Mouse (Mus musculus) heart, adult 2 months (tissue): ENCODE measurements at regions not wholly inside any gene's neighbourhood (a gene's known extent, or its start where the extent isn't known, plus 50 kb on each side); places are given as distances from the start of the nearest gene placed in this dataset.

Experiments
- DNase-seq, 2 experiments: peaks; one replicate each; pipeline ENCODE4 v3.0.0; 2021
- H3K27ac ChIP-seq: fragments of 200-600 bp; 2 replicates; pipeline ENCODE4 v1.8.1; 2022
- H3K27me3 ChIP-seq: fragments of 200-500 bp; 2 replicates; pipeline ENCODE4 v1.6.1; 2012; ENCODE audit warnings: mild to moderate bottlenecking, low read length, inconsistent platforms, mixed read lengths; ENCODE audit not compliant: control insufficient read depth, insufficient read depth
- H3K36me3 ChIP-seq: fragments of 200-500 bp; 2 replicates; pipeline ENCODE4 v1.6.1; 2012; ENCODE audit warnings: low read length, inconsistent platforms; ENCODE audit not compliant: control insufficient read depth, insufficient read depth
- H3K4me1 ChIP-seq: fragments of 200-500 bp; 2 replicates; pipeline ENCODE4 v1.6.1; 2011; ENCODE audit warnings: low read length; ENCODE audit not compliant: control insufficient read depth, insufficient read depth
- H3K4me3 ChIP-seq: fragments of 200-600 bp; 2 replicates; pipeline ENCODE4 v1.8.1; 2022
- H3K79me2 ChIP-seq: fragments of 200-500 bp; replicated peaks from 2 replicates; pipeline ENCODE4 v1.6.1; 2012; ENCODE audit warnings: mild to moderate bottlenecking, inconsistent platforms, low read length, moderate library complexity, mixed read lengths; ENCODE audit not compliant: control insufficient read depth, insufficient read depth
- H3K9ac ChIP-seq: fragments of 200-500 bp; 2 replicates; pipeline ENCODE4 v1.6.1; 2012; ENCODE audit warnings: low read depth, mild to moderate bottlenecking, control low read depth, inconsistent platforms, low read length, mixed read lengths
- CTCF ChIP-seq: fragments of 200-600 bp; IDR thresholded peaks from 2 replicates; pipeline ENCODE4 v1.8.1; 2022; ENCODE audit warnings: antibody characterized with exemption, mild to moderate bottlenecking, moderate library complexity
- EP300 ChIP-seq: fragments of 200-500 bp; IDR thresholded peaks from 2 replicates; pipeline ENCODE4 v1.6.1; 2011; ENCODE audit warnings: low read depth, low read length, control low read depth; ENCODE audit not compliant: insufficient read depth
- POLR2A ChIP-seq: fragments of 200-500 bp; IDR thresholded peaks from 2 replicates; pipeline ENCODE4 v1.6.1; 2011; ENCODE audit warnings: mild to moderate bottlenecking, low read depth, low read length, control low read depth; ENCODE audit not compliant: insufficient read depth
- WGBS: fragments of 180-500 bp; shearing (Covaris S2); methylation state at CpG from one replicate; pipeline ENCODE4 v1.1.7; 2018; 5-methylcytosine and 5-hydroxymethylcytosine counted together
- intact Hi-C: fragments of 180-260 bp; cut with DNase I; formaldehyde crosslinking; loops from one replicate; pipeline ENCODE4 v1.15.1; 2025

GRCm38 (mm10) chr2:45789739-45790138, 672.5 kb upstream of the Zeb2 start:
- Histone ChIP-seq H3K4me1 (no peaks in the 10 kb centered on the region), H3K27ac (no peak overlapping the region), H3K9ac (no peak overlapping the region), H3K79me2 (no peaks in the 10 kb centered on the region), H3K4me3 (no peak overlapping the region), H3K36me3 (no peaks in the 10 kb centered on the region), H3K27me3 (no peaks in the 10 kb centered on the region)
- intact Hi-C loops = no loop called here
- 70% methylated on average over 4 of the region's 4 CpGs for WGBS
- TF ChIP-seq EP300 = no peak
- TF ChIP-seq POLR2A = no peak
- TF ChIP-seq CTCF = no peak
- no peak for DNase-seq

GRCm38 (mm10) chr2:45787732-45788390, 670.7 kb upstream of the Zeb2 start:
- no peak for TF ChIP-seq EP300
- no peak for TF ChIP-seq POLR2A
- no peak for TF ChIP-seq CTCF
- Histone ChIP-seq H3K4me1 (no peaks in the 10 kb centered on the region), H3K9ac (no peak overlapping the region), H3K79me2 (no peaks in the 10 kb centered on the region), H3K27ac (no peak overlapping the region), H3K36me3 (no peaks in the 10 kb centered on the region), H3K27me3 (no peaks in the 10 kb centered on the region), H3K4me3 (no peak overlapping the region)
- 59% methylated on average over 16 of the region's 16 CpGs for WGBS
- intact Hi-C loops = no loop called here
- no peak for DNase-seq

- Histone ChIP-seq H3K79me2 (no peaks in the 10 kb centered on the region), H3K27me3 (no peaks in the 10 kb centered on the region), H3K9ac (no peak overlapping the region), H3K4me3 (no peak overlapping the region), H3K27ac (no peak overlapping the region), H3K36me3 (no peaks in the 10 kb centered on the region), H3K4me1 (no peaks in the 10 kb centered on the region)
- intact Hi-C loops = no loop called here
- 83% methylated on average over 6 of the region's 6 CpGs for WGBS
- TF ChIP-seq EP300 = no peak
- no peak for TF ChIP-seq POLR2A
- no peak for TF ChIP-seq CTCF
- DNase-seq = no peak
These were observed 669.6 kb upstream of the Zeb2 start for GRCm38 (mm10) chr2:45786787-45787186.

- Histone ChIP-seq H3K4me1 (no peaks in the 10 kb centered on the region), H3K9ac (no peak overlapping the region), H3K79me2 (no peaks in the 10 kb centered on the region), H3K27me3 (no peaks in the 10 kb centered on the region), H3K27ac (no peak overlapping the region), H3K4me3 (no peak overlapping the region), H3K36me3 (no peaks in the 10 kb centered on the region)
- no peak for TF ChIP-seq POLR2A
- TF ChIP-seq CTCF = no peak
- TF ChIP-seq EP300 = no peak
- WGBS = 79% methylated on average over 2 of the region's 2 CpGs
- intact Hi-C loops = no loop called here
- no peak for DNase-seq
These were observed 668.5 kb upstream of the Zeb2 start for GRCm38 (mm10) chr2:45785684-45786083.

GRCm38 (mm10) chr2:45783634-45784412, 666.6 kb upstream of the Zeb2 start:
- Histone ChIP-seq H3K9ac (no peak overlapping the region), H3K27ac (no peak overlapping the region), H3K4me1 (no peaks in the 10 kb centered on the region), H3K27me3 (no peaks in the 10 kb centered on the region), H3K36me3 (no peaks in the 10 kb centered on the region), H3K4me3 (no peak overlapping the region), H3K79me2 (no peaks in the 10 kb centered on the region)
- DNase-seq = no peak
- no peak for TF ChIP-seq POLR2A
- TF ChIP-seq CTCF = no peak
- 84% methylated on average over 9 of the region's 9 CpGs for WGBS
- intact Hi-C loops = no loop called here

GRCm38 (mm10) chr2:45777466-45777865, 660.3 kb upstream of the Zeb2 start:
- 78% methylated on average over 7 of the region's 7 CpGs for WGBS
- DNase-seq = no peak
- Histone ChIP-seq H3K4me1 (no peaks in the 10 kb centered on the region; the same call in 1 of the 2 replicates), H3K27me3 (no peaks in the 10 kb centered on the region), H3K27ac (no peak overlapping the region), H3K4me3 (no peak overlapping the region), H3K9ac (no peak overlapping the region), H3K79me2 (no peaks in the 10 kb centered on the region), H3K36me3 (no peaks in the 10 kb centered on the region)
- intact Hi-C loops = no loop called here
- TF ChIP-seq POLR2A (no peak), CTCF (no peak), EP300 (no peak)
